Mouse (Mus musculus) CH12F3 (cell line): Measurements from ENCODE around the gene Fga.

Experiments used
- in situ Hi-C: fragments of 300-500 bp; cut with MboI; formaldehyde crosslinking; loops from 2 replicates; pipeline ENCODE4 v1.14.3; 2020; ENCODE audit warnings: low sequenced_read_pairs

Fga gene

GRCm38 (mm10) chr3:83021176-83021575 lies 4.7 kb upstream of the Fga start:
- in situ Hi-C loops = no loop called here

GRCm38 (mm10) chr3:83025036-83025435 lies 840 bp upstream of the Fga start:
- in situ Hi-C loops = no loop called here

GRCm38 (mm10) chr3:83027546-83028251 lies 1.8 kb downstream of the Fga start:
- in situ Hi-C loops = no loop called here

GRCm38 (mm10) chr3:83030331-83030730 lies 4.5 kb downstream of the Fga start:
- in situ Hi-C loops = no loop called here

- in situ Hi-C loops = no loop called here
Measured at GRCm38 (mm10) chr3:83032746-83033308, 7.0 kb downstream of the Fga start.

GRCm38 (mm10) chr3:83033801-83034200 lies 7.9 kb downstream of the Fga start:
- in situ Hi-C loops = no loop called here

- in situ Hi-C loops = no loop called here
Measured at GRCm38 (mm10) chr3:83038865-83039264, 13.0 kb downstream of the Fga start.

GRCm38 (mm10) chr3:83039666-83040065 lies 13.8 kb downstream of the Fga start:
- in situ Hi-C loops = no loop called here

GRCm38 (mm10) chr3:83042451-83042850 lies 16.6 kb downstream of the Fga start:
- in situ Hi-C loops = no loop called here

GRCm38 (mm10) chr3:83046649-83047048 lies 20.8 kb downstream of the Fga start:
- in situ Hi-C loops = no loop called here

- in situ Hi-C loops = loop anchor here (5.0 kb wide), 1 partner anchor 47 kb away; no protein-coding TSS in a partner anchor
Measured at GRCm38 (mm10) chr3:83049680-83050079, 23.8 kb downstream of the Fga start, which contains the start of gene Fgb. Gene Fgb (minus strand): TSS chr3:83049863.

GRCm38 (mm10) chr3:83050661-83051060 lies 24.8 kb downstream of the Fga start:
- in situ Hi-C loops = loop anchor here (5.0 kb wide), 1 partner anchor 48 kb away; no protein-coding TSS in a partner anchor

GRCm38 (mm10) chr3:83052102-83052501 lies 26.2 kb downstream of the Fga start:
- in situ Hi-C loops = loop anchor here (5.0 kb wide), 1 partner anchor 50 kb away; no protein-coding TSS in a partner anchor

- in situ Hi-C loops = loop anchor here (5.0 kb wide), 1 partner anchor 51 kb away; no protein-coding TSS in a partner anchor
Measured at GRCm38 (mm10) chr3:83053126-83053525, 27.2 kb downstream of the Fga start.

- in situ Hi-C loops = loop anchor here (5.0 kb wide), 1 partner anchor 51 kb away; no protein-coding TSS in a partner anchor
Measured at GRCm38 (mm10) chr3:83053758-83054157, 27.9 kb downstream of the Fga start.

- in situ Hi-C loops = loop anchor here (5.0 kb wide), 1 partner anchor 52 kb away; no protein-coding TSS in a partner anchor
Measured at GRCm38 (mm10) chr3:83054759-83055158, 28.9 kb downstream of the Fga start.

GRCm38 (mm10) chr3:83055281-83056038 lies 29.6 kb downstream of the Fga start, which contains the start of gene Plrg1:
Gene Plrg1 (plus strand): TSS chr3:83055522.
- in situ Hi-C loops = no loop called here

GRCm38 (mm10) chr3:83057046-83057445 lies 31.2 kb downstream of the Fga start:
- in situ Hi-C loops = no loop called here

- in situ Hi-C loops = no loop called here
Measured at GRCm38 (mm10) chr3:83067920-83068319, 42.0 kb downstream of the Fga start.

- in situ Hi-C loops = no loop called here
Measured at GRCm38 (mm10) chr3:83068869-83069268, 43.0 kb downstream of the Fga start.

- in situ Hi-C loops = no loop called here
Measured at GRCm38 (mm10) chr3:83070231-83070630, 44.4 kb downstream of the Fga start.
